Mouse (Mus musculus) gastrocnemius, postnatal 14 days (tissue): ENCODE data around the gene Hspb7. TPM values are rescaled to one million over a fixed set of nuclear protein-coding genes. Genes with fewer than 3 reads are reported as not detected.

ENCODE experiments used
- DNase-seq: peaks from one replicate; pipeline ENCODE4 v3.0.0; 2021; ENCODE audit warnings: mixed read lengths
- intact Hi-C: fragments of 180-260 bp; cut with DNase I; formaldehyde crosslinking; loops from one replicate; pipeline ENCODE4 v1.15.1; 2025; ENCODE audit warnings: low total_unique reads
- total RNA-seq, 2 experiments: library from RNA; stranded (reverse); gene quantifications; 2 replicates each; pipeline ENCODE4 v1.2.3; 2021

Gene Hspb7
- total RNA-seq, 2 experiments from 2014 or later = 218 to 313 TPM

- no peak for DNase-seq
- intact Hi-C loops = no loop called here
Observed at GRCm38 (mm10) chr4:141440877-141441276, 20.3 kb downstream of the Hspb7 start.

- intact Hi-C loops = no loop called here
- DNase-seq = no peak
Observed at GRCm38 (mm10) chr4:141443641-141444429, 23.3 kb downstream of the Hspb7 start.

DNA sequence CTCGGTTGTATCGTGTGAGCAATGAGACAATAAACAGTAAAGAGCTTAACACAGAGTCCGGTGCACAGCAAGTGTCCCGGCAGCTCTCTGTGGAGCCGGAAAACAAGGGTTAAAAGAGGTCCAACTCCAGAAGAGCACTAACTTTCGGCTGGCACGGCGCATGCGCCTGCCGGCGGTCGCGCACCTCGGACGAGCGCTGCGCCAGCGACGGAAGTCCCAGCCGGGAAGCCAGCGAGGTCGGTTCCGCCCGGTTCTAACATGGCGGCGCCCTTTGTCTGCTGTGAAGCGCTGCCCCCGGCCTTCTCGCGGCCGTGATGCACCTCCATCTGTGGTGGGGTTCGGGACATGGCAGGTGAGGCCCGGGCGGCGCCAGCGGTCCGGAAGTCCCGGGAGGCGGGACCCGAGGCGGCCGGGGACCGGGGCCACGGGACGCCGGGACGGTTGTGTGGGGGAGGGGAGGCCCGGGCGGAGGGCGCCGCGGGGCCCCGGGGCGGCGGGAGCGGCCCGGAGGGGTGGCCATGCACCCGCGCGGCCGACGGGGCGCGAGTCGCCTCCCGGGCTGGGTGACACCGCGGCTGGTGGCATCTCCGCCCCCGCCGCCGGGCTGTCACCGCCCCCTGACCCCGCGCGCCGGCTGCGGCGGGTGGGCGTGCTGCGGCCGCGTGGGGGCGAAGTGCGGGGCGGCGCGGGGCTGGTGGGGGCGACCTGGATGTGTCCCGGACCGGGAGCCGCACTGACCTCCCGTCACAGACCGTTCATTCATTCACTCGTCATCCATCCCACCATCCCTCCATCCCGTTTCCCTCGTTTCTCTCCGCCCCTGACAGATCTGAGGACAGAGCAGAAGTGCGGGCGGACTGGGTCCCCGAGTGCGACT lies 24.1 kb downstream of the Hspb7 start, which contains the start of gene Zbtb17:
Zbtb17 (plus strand) TSS at position 204 of the 877 bp plus-strand sequence.
- intact Hi-C loops = no loop called here
- peak; percentile 90 for DNase-seq

- DNase-seq = no peak
- intact Hi-C loops = no loop called here
Observed at GRCm38 (mm10) chr4:141445328-141445720, 24.7 kb downstream of the Hspb7 start.

DNA sequence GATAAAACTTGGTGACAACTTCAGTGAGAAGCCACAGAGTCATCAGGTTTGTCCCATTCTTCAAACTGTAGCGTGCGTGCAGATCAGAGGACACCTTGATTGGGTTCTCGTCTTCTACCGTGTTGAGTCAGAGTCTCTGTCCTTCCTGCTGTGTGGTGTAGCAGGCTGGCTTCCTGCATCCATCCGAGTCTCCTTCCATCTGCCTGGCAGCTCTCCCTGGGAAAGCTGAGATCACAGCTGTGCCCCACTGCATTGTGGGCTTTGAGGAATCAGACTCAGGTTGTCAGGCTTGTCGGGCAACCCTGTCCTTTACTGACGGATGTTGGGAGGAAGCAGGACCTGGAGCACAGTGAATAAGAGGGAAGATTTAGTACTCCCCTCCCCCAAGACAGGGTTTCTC lies 25.6 kb downstream of the Hspb7 start:
- intact Hi-C loops = no loop called here
- no peak for DNase-seq

GRCm38 (mm10) chr4:141451251-141451650 lies 30.7 kb downstream of the Hspb7 start:
- no peak for DNase-seq
- intact Hi-C loops = no loop called here

- intact Hi-C loops = no loop called here
- no peak for DNase-seq
Observed at GRCm38 (mm10) chr4:141451916-141452450, 31.4 kb downstream of the Hspb7 start.

- intact Hi-C loops = no loop called here
- DNase-seq = no peak
Observed at GRCm38 (mm10) chr4:141454581-141455350, 34.2 kb downstream of the Hspb7 start.

- no peak for DNase-seq
- intact Hi-C loops = no loop called here
Observed at GRCm38 (mm10) chr4:141455526-141455925, 34.9 kb downstream of the Hspb7 start.

DNA sequence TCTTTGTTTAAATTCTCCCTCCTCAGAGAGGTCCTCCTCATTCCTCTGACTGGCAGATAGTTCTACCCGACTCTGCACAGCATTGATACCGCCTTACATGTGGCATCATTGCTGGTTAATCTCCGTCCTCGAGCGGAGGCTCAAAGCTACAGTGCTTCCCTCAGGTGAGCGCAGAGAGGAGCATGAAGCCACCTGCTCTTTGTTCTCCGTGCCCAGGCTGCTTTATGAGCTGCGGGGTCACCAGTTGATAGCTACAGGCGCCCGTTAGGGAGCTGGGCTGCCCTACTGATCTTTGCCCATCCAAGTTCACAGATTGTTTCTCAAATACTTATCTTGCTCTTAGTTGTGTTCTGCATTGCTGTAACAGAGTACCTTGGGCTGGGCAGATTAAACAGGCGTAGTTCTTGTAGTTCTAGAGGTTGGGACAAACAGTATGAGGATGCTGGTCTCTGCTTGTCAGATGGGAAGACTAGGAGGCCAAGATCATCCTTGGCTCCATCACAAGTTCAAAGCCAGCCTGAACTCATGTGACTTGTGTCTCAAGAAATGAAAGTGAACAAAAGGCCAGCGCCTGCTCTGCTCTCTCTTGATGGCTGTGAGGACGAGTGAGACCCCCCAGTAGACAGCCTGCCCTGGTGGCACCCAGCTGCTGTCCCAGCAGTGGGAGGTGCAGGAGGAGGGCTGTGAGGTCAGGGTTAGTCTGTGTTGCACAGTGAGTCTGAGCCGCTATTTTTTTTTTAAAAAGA lies 35.8 kb downstream of the Hspb7 start:
- intact Hi-C loops = no loop called here
- DNase-seq = no peak

DNA sequence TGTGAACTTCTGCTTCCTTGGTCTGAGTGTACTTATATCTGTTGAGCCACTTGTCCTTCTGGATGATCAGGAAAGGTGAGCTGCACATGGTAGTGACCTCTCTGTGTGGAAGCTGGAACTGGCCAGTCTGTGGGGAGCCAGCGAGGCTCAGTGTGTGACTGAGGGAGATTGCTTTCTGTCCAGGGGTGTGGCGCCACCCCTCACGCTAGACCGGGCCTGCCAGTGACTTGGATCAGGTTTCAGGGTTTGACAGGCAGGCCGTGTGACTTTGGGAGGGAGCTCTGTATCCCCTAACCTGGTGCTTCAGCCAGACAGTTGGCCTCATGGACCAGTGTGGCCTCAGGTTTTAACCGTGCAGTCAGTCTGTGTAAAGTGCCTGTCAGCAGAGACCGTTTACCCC lies 37.7 kb downstream of the Hspb7 start:
- intact Hi-C loops = no loop called here
- peak; percentile 76 for DNase-seq

GRCm38 (mm10) chr4:141458888-141459287 lies 38.3 kb downstream of the Hspb7 start:
- intact Hi-C loops = no loop called here
- DNase-seq = no peak

GRCm38 (mm10) chr4:141459766-141460165 lies 39.2 kb downstream of the Hspb7 start:
- intact Hi-C loops = no loop called here

DNA sequence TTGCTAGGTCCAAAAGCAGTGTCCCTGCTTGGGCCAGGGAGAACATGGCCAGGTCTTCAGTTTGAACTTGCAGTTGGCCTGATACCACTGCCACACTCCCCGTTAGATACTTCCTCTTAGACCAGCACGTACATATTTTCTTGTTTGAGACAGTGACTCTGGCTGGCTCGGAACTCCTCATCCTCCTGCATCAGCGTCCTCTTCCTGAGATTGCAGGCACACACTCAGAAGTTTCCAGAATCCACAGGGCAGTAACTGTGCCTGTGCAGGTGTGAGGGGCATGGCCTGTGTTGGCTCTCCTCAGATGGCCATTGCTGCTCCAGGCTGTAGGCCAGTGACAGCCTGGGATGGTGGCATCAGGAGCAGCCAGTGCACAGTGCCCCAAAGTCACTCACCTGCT lies 39.9 kb downstream of the Hspb7 start:
- intact Hi-C loops = no loop called here

More at GRCm38 (mm10) chr4:141459766-141460165, 39.2 kb downstream of the Hspb7 start:
- DNase-seq = no peak

GRCm38 (mm10) chr4:141461088-141461487 lies 40.5 kb downstream of the Hspb7 start:
- no peak for DNase-seq
- intact Hi-C loops = no loop called here

More for the DNA sequence above, 39.9 kb downstream of the Hspb7 start:
- no peak for DNase-seq

DNA sequence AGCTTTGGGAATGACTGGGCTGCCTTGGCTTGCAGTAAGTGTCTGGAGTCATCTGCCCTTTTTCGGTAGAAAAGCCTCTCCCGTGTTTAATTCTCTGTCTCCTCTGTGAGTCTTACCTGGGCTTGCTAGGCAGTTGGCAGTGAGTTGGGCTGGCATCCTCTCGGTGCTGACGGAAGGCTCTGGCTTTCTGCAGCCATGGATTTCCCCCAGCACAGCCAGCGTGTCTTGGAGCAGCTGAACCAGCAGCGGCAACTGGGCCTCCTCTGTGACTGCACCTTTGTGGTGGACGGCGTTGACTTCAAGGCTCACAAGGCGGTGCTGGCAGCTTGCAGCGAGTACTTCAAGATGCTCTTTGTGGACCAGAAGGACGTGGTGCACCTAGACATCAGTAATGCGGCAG lies 41.0 kb downstream of the Hspb7 start:
- intact Hi-C loops = no loop called here
- DNase-seq = no peak

DNA sequence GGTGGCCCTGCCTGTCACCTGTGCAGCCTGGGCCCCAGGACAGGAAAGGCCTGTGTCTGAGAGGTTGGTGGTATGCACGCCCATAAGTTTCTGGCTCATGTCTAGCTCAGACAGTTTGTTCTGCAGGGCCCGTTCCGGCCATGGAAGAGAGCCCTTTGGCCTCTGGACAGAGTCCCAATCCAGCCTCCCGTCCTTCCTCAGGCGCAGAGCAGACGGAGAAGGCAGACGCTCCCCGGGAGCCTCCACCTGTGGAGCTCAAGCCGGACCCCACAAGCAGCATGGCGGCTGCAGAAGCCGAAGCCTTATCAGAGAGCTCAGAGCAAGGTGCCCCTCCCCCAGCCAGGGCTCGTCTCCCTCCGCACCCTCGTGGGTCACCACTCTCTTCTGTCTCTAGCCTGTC lies 42.9 kb downstream of the Hspb7 start:
- DNase-seq = no peak
- intact Hi-C loops = no loop called here

DNA sequence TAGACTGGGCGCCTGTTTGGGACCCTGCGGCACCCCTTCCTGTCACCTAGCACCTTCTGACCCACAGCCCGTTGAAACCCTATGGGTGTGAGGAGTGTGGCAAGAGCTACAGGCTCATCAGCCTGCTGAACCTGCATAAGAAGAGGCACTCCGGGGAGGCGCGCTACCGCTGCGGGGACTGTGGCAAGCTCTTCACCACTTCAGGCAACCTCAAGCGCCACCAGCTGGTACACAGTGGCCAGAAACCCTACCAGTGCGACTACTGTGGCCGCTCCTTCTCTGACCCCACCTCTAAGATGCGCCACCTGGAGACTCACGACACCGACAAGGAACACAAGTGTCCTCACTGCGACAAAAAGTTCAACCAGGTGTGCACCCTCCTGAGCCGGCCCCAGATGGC lies 44.1 kb downstream of the Hspb7 start:
- intact Hi-C loops = no loop called here
- no peak for DNase-seq
